Mouse (Mus musculus): Measurements from ENCODE around the gene Tex13c1. TPM values are rescaled to one million over a fixed set of nuclear protein-coding genes. Genes with fewer than 3 reads are reported as not detected.

The Tex13c1 gene
- polyA plus RNA-seq (2014; fragmentation: Illumina TruSeq; extraction: RNeasy Lipid Tissue Mini Kit (QIAGEN cat#74804); ENCODE audit: low read depth, low replicate concordance), result 0.47 TPM

DNA sequence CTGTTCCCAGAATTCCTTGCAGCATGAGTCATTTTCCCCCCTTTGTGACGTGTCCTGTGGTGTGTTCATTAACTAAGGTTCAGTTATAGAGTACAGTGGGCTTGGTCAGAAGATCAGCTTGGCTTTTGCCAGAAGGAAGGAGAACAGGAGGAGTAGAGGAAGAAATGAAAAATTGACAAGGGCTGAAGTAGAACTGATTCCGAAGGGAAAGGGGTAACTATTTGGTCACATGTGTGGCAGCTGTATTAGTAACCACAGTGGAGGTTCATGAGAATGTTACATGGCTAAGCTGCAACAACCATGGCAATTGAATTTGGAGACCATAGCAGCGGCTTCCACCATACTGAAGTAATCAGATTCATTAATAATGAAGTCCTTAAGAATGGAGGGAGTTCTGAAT is at the start of gene Tex13c1:
TSS of gene Tex13c1 (plus strand) at position 301 of the 400 bp plus-strand sequence.

Other genes starting within 250 kb of the Tex13c1 start
- 0.04 TPM for gene Tenm1, start 162.0 kb upstream of the Tex13c1 start, polyA plus RNA-seq (2014; fragmentation: Illumina TruSeq; extraction: RNeasy Lipid Tissue Mini Kit (QIAGEN cat#74804); ENCODE audit: low read depth, low replicate concordance)